Mouse (Mus musculus): Measurements from ENCODE around the gene Sema6d. TPM values are rescaled to one million over a fixed set of nuclear protein-coding genes. Genes with fewer than 3 reads are reported as not detected.

Gene Sema6d
- polyA plus RNA-seq, 1 experiment: 6.7 TPM

GRCm38 (mm10) chr2:124235237-124236055 lies 145.7 kb downstream of the Sema6d start:
- Histone ChIP-seq H3K27ac (ENCODE audit: control insufficient read depth, insufficient read depth, low read depth, low read length, poor library complexity) (no peak overlapping the region), H3K4me1 (ENCODE audit: control insufficient read depth, insufficient read depth, low read length) (no peaks in the 10 kb centered on the region), H3K4me3 (replicated peaks; ENCODE audit: control insufficient read depth, low read depth, low read length) (no peak overlapping the region)
- TF ChIP-seq CTCF (IDR thresholded peaks at IDR 0.05; ENCODE audit: control insufficient read depth, insufficient read depth, low read length) (no peak), POLR2A (IDR thresholded peaks at IDR 0.05; ENCODE audit: borderline replicate concordance, control insufficient read depth, low read depth, low read length) (no peak)
- WGBS: 63% methylated on average over 6 of the region's 6 CpGs

DNA sequence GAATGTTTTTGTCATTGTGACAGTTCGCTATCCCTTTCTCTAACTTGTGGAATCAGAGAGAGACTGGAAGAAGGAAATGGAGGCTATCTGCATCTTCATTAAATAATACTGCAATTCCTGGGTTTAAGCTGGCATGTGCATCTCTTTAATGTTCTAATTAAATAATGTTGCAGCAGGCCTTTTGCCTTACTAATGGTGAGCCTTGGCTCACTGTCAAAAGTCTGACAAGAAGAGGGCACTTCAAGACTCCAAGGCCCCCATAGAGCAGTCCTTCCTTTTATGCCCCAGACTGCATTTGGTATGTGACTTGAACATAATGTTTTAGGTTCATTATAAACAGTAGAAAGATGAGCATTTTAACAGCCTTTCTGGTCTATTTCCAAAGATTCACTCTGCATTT lies 147.1 kb downstream of the Sema6d start:
- H3K27ac ChIP-seq (ENCODE audit: control insufficient read depth, insufficient read depth, low read depth, low read length, poor library complexity): no peak overlapping the region
- H3K4me3 ChIP-seq (replicated peaks; ENCODE audit: control insufficient read depth, low read depth, low read length): no peak overlapping the region
- 81% methylated on average over 1 of the region's 1 CpGs for WGBS
- H3K4me1 ChIP-seq (ENCODE audit: control insufficient read depth, insufficient read depth, low read length): no peaks in the 10 kb centered on the region
- TF ChIP-seq CTCF (IDR thresholded peaks at IDR 0.05; ENCODE audit: control insufficient read depth, insufficient read depth, low read length): no peak
- no peak for TF ChIP-seq POLR2A (IDR thresholded peaks at IDR 0.05; ENCODE audit: borderline replicate concordance, control insufficient read depth, low read depth, low read length)

- H3K4me1 ChIP-seq (ENCODE audit: control insufficient read depth, insufficient read depth, low read length): no peaks in the 10 kb centered on the region
- 71% methylated on average over 1 of the region's 1 CpGs for WGBS
- no peak overlapping the region for H3K4me3 ChIP-seq (replicated peaks; ENCODE audit: control insufficient read depth, low read depth, low read length)
- TF ChIP-seq CTCF (IDR thresholded peaks at IDR 0.05; ENCODE audit: control insufficient read depth, insufficient read depth, low read length) (no peak), POLR2A (IDR thresholded peaks at IDR 0.05; ENCODE audit: borderline replicate concordance, control insufficient read depth, low read depth, low read length) (no peak)
- H3K27ac ChIP-seq (ENCODE audit: control insufficient read depth, insufficient read depth, low read depth, low read length, poor library complexity): no peak overlapping the region
These were observed 153.8 kb downstream of the Sema6d start for GRCm38 (mm10) chr2:124243608-124244007.

DNA sequence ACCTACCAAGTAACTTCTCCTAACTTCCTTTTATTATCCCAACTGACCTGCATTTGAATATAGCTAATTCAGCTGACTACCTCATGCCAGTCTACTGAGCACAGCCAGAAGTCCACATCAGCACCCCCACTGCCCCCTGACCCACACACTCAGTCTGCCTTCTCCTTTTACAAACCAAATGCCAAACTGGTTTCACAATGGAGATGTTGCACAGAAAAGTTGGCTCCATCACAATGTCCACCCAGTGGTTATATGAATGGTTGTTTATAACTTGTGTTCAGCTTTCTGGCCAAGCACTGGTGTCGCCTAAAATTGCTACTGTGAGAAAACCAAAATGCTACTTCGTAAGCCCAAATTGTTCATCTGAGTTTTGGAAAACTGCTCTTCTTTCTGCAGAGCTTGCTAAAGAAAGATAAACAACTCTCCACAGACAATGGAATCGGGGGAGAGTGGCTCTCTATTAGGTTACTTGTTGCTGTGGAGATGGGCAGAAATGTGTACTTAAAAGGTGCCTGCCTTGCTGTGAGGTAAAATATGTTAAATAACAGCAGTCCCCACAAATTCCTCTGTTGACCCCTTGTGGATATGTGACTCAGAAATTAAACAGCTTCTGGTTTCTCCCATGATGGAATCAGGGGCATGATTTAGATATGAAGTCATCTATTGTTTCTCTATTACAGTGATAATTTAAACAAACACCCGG lies 154.9 kb downstream of the Sema6d start:
- TF ChIP-seq POLR2A (IDR thresholded peaks at IDR 0.05; ENCODE audit: borderline replicate concordance, control insufficient read depth, low read depth, low read length) (no peak), CTCF (IDR thresholded peaks at IDR 0.05; ENCODE audit: control insufficient read depth, insufficient read depth, low read length) (no peak)
- Histone ChIP-seq H3K4me1 (ENCODE audit: control insufficient read depth, insufficient read depth, low read length) (no peaks in the 10 kb centered on the region), H3K4me3 (replicated peaks; ENCODE audit: control insufficient read depth, low read depth, low read length) (no peak overlapping the region), H3K27ac (ENCODE audit: control insufficient read depth, insufficient read depth, low read depth, low read length, poor library complexity) (no peak overlapping the region)
- 71% methylated on average over 4 of the region's 4 CpGs for WGBS

GRCm38 (mm10) chr2:124258108-124258507 lies 168.3 kb downstream of the Sema6d start:
- no peak for TF ChIP-seq CTCF (IDR thresholded peaks at IDR 0.05; ENCODE audit: control insufficient read depth, insufficient read depth, low read length)
- TF ChIP-seq POLR2A (IDR thresholded peaks at IDR 0.05; ENCODE audit: borderline replicate concordance, control insufficient read depth, low read depth, low read length): no peak
- H3K4me3 ChIP-seq (replicated peaks; ENCODE audit: control insufficient read depth, low read depth, low read length): no peak overlapping the region
- 68% methylated on average over 1 of the region's 1 CpGs for WGBS

GRCm38 (mm10) chr2:124264309-124264708 lies 174.5 kb downstream of the Sema6d start:
- H3K27ac ChIP-seq (ENCODE audit: control insufficient read depth, insufficient read depth, low read depth, low read length, poor library complexity): no peak overlapping the region
- no peak overlapping the region for H3K4me3 ChIP-seq (replicated peaks; ENCODE audit: control insufficient read depth, low read depth, low read length)
- no peaks in the 10 kb centered on the region for H3K4me1 ChIP-seq (ENCODE audit: control insufficient read depth, insufficient read depth, low read length)
- TF ChIP-seq POLR2A (IDR thresholded peaks at IDR 0.05; ENCODE audit: borderline replicate concordance, control insufficient read depth, low read depth, low read length) (no peak), CTCF (IDR thresholded peaks at IDR 0.05; ENCODE audit: control insufficient read depth, insufficient read depth, low read length) (no peak)
- 43% methylated on average over 3 of the region's 3 CpGs for WGBS

More at GRCm38 (mm10) chr2:124258108-124258507, 168.3 kb downstream of the Sema6d start:
- Histone ChIP-seq H3K27ac (ENCODE audit: control insufficient read depth, insufficient read depth, low read depth, low read length, poor library complexity) (no peak overlapping the region), H3K4me1 (ENCODE audit: control insufficient read depth, insufficient read depth, low read length) (no peaks in the 10 kb centered on the region)

GRCm38 (mm10) chr2:124271156-124271555 lies 181.4 kb downstream of the Sema6d start:
- WGBS: 77% methylated on average over 6 of the region's 6 CpGs
- TF ChIP-seq POLR2A (IDR thresholded peaks at IDR 0.05; ENCODE audit: borderline replicate concordance, control insufficient read depth, low read depth, low read length) (no peak), CTCF (IDR thresholded peaks at IDR 0.05; ENCODE audit: control insufficient read depth, insufficient read depth, low read length) (no peak)
- H3K4me3 ChIP-seq (replicated peaks; ENCODE audit: control insufficient read depth, low read depth, low read length): no peak overlapping the region

GRCm38 (mm10) chr2:124277492-124277891 lies 187.7 kb downstream of the Sema6d start:
- Histone ChIP-seq H3K27ac (ENCODE audit: control insufficient read depth, insufficient read depth, low read depth, low read length, poor library complexity) (no peak overlapping the region), H3K4me3 (replicated peaks; ENCODE audit: control insufficient read depth, low read depth, low read length) (no peak overlapping the region), H3K4me1 (ENCODE audit: control insufficient read depth, insufficient read depth, low read length) (no peaks in the 10 kb centered on the region)
- TF ChIP-seq POLR2A (IDR thresholded peaks at IDR 0.05; ENCODE audit: borderline replicate concordance, control insufficient read depth, low read depth, low read length) (no peak), CTCF (IDR thresholded peaks at IDR 0.05; ENCODE audit: control insufficient read depth, insufficient read depth, low read length) (no peak)
- 65% methylated on average over 1 of the region's 1 CpGs for WGBS

More at GRCm38 (mm10) chr2:124271156-124271555, 181.4 kb downstream of the Sema6d start:
- no peak overlapping the region for H3K27ac ChIP-seq (ENCODE audit: control insufficient read depth, insufficient read depth, low read depth, low read length, poor library complexity)
- H3K4me1 ChIP-seq (ENCODE audit: control insufficient read depth, insufficient read depth, low read length): no peaks in the 10 kb centered on the region
